Mouse (Mus musculus) heart, postnatal 4 days (tissue): ENCODE data around the gene Mpv17l2. TPM values are rescaled to one million over a fixed set of nuclear protein-coding genes. Genes with fewer than 3 reads are reported as not detected.

ENCODE experiments used
- DNase-seq: peaks from one replicate; pipeline ENCODE4 v3.0.0; 2021
- total RNA-seq, 2 experiments: library from RNA; stranded (reverse); gene quantifications; 2 replicates each; pipeline ENCODE4 v1.2.3; 2021

Gene Mpv17l2
- total RNA-seq, 2 experiments from 2014 or later = 35.8 to 37.9 TPM

- DNase-seq = peak; percentile 54
Observed at GRCm38 (mm10) chr8:70766571-70767440, 6.1 kb upstream of the Mpv17l2 start.

DNA sequence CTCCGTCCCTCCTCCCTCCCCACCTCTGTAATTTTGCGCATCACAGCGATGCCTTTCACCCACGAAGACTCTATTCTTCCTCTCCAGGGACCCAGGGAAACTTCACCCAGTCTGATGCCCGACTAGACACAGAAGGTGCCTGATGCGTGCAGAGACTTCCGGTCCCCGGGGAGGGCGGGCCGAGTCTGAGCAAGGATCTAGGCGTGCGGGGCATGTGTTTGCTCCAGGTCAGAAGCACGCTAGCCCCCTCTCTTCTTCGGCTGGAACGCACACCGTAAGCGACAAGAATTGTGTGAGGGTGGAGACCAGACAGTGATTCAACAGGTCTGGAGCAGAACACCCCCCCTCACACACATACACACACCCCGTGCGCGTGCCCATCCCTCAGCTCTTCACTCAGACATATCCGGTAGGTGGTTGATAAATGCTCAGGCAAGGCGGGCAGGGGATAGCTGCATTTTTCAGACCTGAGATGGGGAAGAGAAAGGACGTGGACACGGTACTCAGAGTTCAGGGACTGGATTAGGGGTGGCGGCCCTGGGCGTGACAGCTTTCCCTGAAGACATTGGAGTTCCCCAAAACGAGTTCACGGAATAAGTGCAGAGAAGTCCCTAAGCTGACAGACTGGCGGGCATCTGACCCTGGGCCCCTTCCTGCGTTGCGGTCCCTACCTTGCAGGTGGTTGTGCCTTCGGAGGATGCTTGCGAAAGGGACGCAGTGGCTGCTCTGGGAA, 5.3 kb upstream of the Mpv17l2 start:
- peak; percentile 47 for DNase-seq

GRCm38 (mm10) chr8:70765329-70765728, 4.6 kb upstream of the Mpv17l2 start:
- no peak for DNase-seq

- no peak for DNase-seq
Observed at GRCm38 (mm10) chr8:70764676-70765075, 3.9 kb upstream of the Mpv17l2 start.

- DNase-seq = no peak
Observed at GRCm38 (mm10) chr8:70764026-70764425, 3.3 kb upstream of the Mpv17l2 start.

- peak; percentile 64 for DNase-seq
Observed at GRCm38 (mm10) chr8:70763354-70763753, 2.6 kb upstream of the Mpv17l2 start.

DNA sequence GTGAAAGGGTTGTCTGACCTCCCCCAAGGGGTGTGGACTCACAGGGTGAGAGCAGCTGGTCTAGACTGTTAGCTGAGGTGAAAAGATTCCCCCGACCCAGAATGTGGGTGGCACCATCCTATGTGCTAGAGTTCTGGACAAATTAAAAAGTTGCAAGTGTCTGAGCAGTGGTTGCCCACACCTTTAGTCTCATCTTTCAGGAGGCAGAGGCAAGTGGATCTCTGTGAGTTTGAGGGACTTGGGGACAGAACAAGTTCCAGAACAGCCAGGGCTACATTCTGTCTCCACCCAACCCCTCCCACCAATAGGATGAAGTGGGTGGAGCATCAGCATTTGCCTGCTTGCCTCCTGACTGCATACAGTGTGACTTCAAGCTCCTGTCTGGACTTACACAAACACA, 1.4 kb upstream of the Mpv17l2 start:
- no peak for DNase-seq

DNA sequence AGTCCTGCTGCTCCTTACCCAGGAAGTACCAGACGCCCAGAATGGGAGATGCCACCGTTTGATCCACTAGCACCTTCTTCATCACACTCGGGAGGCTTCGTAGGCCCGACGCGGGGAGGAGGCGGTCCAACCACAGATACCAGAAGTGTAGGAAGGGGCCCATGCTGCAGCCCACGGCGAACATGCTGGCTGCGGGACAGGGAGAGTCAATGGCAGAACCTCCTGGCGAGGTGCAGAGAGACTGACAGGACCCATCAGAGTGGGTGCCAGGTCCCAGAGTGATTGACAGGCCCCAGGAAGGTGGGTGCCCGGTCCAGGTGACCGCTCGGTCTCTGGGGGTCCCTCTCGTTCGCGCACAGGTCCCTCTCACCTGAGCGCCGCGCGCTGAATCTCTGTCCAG, 396 bp downstream of the Mpv17l2 start:
- no peak for DNase-seq

DNA sequence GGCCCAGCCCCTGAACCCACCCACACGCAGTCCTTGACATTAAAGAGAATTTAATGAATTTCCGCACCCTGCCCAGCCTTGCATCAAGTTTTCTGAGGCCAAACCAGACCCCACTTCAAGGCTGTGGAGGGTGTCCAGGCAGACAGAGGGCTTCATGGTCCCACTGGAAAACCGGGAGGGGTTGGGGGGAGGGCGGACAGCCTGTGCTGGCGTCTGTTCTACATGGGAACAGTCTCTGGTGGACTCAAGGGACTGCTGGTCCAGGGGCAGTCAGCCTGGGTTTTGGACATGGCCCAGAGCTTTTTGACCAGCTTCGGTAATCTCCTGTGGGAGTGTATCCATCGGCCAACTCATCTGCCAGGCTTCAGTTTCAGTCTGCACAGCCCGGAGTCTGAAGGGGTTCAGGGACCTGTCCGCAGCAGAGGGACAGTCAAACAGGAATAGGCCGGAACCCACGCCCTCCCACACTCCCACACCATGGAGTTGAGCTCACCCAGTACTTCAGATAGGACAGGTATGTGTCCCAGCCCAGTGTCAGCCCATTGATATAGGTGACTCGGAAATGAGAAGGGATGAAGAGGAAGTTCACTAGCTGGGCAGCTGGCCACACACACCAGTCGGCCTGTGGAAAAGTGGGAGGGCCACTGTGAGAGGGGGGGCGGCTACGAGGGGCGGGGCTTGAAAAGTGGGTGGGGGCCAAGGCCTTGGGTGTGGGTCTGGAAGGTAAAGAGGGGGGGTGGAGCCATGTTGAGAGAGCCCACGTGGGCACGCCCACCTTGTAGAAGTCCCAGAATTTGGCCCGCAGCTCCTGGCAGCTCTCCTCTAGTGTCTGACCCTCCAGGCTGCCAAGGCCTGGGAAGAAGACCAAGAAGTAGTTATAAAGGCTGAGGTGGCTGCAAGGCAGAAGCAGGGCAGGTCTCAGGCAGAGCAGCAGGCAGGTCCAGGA, 1.9 kb downstream of the Mpv17l2 start:
- no peak for DNase-seq

DNA sequence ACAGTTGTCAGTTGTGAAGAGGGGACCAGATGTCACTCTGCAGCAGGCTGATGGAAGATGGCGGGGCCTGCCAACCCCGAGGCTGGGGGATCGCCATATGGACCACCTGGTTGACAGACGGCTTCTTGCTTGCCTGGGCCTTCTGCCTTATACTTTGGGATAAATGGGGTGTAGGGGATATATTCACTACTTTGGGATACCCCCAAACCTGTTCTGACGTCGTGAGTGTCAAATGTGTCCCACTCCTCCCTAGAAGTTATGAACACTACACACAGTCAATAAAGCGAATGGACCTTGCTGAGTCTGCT, 2.5 kb downstream of the Mpv17l2 start:
- DNase-seq = peak; percentile 5

DNA sequence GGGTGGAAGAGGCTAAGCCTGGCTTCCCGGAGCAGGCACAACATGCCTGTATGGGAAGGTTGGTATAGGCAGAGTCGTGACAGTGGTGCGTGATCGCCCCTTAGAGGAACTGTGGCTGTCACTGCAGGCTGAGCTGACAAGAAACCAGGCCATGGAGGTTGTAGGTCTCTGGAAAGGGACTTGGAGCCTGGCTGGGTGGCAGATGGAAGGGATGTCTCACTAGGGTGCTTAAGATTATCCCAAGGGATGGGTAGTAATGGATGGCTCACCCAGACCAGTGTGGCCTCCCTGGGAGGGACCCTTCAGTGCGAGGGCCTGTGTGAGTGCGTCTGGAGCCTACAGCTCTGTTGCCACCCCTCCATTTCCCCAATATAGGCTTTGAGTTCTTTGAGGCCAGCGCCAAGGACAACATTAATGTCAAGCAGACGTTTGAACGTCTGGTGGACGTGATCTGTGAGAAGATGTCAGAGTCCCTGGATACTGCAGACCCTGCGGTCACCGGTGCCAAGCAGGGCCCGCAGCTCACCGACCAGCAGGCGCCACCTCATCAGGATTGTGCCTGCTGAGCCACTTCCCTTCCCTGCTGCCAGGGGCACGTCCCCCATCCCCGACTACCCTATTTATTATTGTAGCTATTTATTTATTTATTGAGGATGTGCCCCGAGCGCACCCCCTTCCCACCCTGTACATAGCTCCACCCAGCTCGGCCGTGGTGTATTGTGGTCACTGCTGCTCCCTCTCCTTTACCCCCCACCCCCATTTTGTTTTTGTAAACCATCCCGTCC, 3.0 kb downstream of the Mpv17l2 start:
- DNase-seq = peak; percentile 52

DNA sequence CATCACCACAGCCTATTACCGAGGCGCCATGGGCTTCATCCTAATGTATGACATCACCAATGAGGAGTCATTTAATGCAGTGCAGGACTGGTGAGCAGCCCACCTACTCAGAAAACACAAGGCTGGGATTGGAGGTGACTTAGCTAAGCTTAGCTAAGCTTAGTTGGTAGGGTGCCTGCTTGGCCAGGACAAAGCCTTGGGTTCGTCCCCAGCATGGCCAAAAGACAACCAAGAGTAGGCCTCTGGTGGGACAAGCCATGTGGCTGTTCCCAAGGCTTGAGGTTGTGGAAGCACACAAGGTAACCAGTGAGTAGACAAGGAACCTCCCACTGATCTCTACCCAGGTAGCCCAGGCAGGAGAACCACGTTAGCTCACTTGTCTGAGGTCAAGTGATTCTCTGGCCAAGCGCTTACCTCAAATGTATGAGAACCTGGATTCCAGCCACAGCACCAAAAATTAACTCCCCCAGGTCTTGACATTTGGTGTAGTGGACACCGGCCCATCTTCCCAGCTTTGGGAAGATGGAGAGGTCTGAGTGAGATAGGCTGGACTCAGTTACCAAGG, 4.2 kb downstream of the Mpv17l2 start:
- no peak for DNase-seq

DNA sequence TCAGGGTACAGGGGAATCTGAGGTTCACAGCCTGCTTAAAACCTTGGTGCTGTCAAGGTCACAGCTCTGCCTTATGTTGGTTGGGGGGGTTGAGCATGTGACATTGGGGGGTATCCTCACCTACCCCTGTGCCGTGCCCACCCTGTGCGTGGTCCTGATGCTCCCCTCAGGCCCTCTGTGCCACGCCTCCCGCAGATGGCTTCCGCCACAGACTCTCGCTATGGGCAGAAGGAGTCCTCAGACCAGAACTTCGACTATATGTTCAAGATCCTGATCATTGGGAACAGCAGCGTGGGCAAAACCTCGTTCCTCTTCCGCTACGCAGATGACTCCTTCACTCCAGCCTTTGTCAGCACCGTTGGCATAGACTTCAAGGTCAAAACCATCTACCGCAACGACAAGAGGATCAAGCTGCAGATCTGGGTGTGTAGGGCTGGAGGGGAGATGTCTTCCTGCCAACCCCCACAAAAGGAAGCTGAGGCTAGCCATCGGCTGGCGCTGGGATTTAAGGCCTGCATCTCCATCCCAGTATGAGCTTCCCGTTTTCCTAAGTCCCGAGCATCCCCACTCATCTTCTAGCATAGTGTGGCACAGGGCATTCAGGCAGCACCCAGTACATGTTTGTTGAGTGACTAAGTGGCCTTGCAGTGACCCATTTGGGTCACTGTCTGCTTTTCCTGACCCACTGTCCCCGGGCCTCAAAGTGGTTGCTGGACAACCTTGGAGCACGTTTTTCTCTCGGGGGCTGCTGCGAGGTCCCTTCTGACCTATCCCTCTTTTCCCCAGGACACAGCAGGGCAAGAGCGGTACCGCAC, 4.9 kb downstream of the Mpv17l2 start:
- peak; percentile 12 for DNase-seq

DNA sequence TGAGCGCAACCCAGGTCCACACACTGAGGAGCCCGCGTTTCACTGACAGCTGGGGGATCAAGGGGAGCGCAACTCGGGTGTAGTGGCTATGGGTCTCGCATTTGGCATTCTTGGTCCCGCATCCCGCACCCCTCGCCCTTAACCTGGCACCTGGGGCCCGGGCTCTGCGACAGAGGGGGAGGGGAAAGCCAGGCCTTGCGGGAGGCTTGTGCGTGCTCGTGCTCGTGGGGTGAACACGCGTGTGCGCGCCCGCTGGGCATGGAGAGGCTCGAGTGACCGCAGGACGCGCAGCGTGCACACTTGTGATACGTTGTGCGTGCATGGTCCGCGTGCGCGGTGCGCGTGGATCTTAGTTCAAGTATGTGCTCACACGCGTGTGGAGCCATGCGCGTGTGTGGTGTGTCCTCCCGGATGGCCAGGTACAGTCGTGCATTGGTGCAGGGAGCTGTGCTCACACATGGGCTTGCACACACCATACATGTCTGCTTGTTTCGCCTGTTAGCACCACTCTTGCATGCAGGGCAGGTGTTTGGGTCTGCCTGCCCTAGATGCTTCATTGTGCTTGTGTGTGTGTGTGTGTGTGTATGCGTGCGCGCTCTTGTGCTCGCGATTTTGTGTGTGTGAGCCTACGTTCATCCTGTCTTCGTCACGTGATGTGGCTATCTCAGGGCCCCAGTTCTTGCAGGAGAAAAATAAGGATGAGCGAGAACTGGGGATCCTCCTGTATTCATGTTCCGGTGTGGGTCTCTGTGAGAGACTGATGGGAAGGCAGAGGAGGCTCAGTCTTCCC, 5.7 kb downstream of the Mpv17l2 start:
- DNase-seq = peak; percentile 66

GRCm38 (mm10) chr8:70754043-70754870, 6.5 kb downstream of the Mpv17l2 start, which contains the start of gene Rab3a:
Rab3a (plus strand) TSS chr8:70754679.
- peak; percentile 97 for DNase-seq

GRCm38 (mm10) chr8:70753151-70753550, 7.6 kb downstream of the Mpv17l2 start:
- DNase-seq = peak; percentile 93

GRCm38 (mm10) chr8:70752000-70752764, 8.6 kb downstream of the Mpv17l2 start:
- peak; percentile 81 for DNase-seq

- DNase-seq = peak; percentile 24
Observed at GRCm38 (mm10) chr8:70750128-70750680, 10.5 kb downstream of the Mpv17l2 start.
